Mouse (Mus musculus) small intestine, adult 2 months (tissue): ENCODE results near the gene Pramef25. TPM values are rescaled to one million over a fixed set of nuclear protein-coding genes. Genes with fewer than 3 reads are reported as not detected.
"Not testable (repeated sequence)": the region's sequence is repeated elsewhere in the genome, so short reads cannot be mapped to it uniquely, and the experiment has no call there.

Experiments
- H3K27ac ChIP-seq: fragments of 200-500 bp; 2 replicates; pipeline ENCODE4 v1.5.1; 2012; ENCODE audit warnings: low read depth, low read length, control low read depth, inconsistent platforms; ENCODE audit not compliant: insufficient read depth
- H3K27me3 ChIP-seq: fragments of 200-500 bp; 2 replicates; pipeline ENCODE4 v1.6.1; 2012; ENCODE audit warnings: mild to moderate bottlenecking, moderate library complexity, low read length, inconsistent platforms; ENCODE audit not compliant: control insufficient read depth, insufficient read depth
- H3K36me3 ChIP-seq: fragments of 200-500 bp; 2 replicates; pipeline ENCODE4 v1.6.1; 2012; ENCODE audit warnings: mild to moderate bottlenecking, low read length, control low read depth, inconsistent platforms; ENCODE audit not compliant: control insufficient read depth, insufficient read depth
- H3K4me1 ChIP-seq: fragments of 200-500 bp; 2 replicates; pipeline ENCODE4 v1.6.1; 2012; ENCODE audit warnings: low read length, inconsistent platforms, mixed read lengths; ENCODE audit not compliant: control insufficient read depth, insufficient read depth, insufficient read length
- H3K4me3 ChIP-seq: fragments of 200-500 bp; 2 replicates; pipeline ENCODE4 v1.5.1; 2012; ENCODE audit warnings: low read depth, mild to moderate bottlenecking, control low read depth, inconsistent platforms, low read length, moderate library complexity
- WGBS: fragments of 180-500 bp; shearing (Covaris S2); methylation state at CpG from one replicate; pipeline ENCODE4 v1.1.7; 2018; 5-methylcytosine and 5-hydroxymethylcytosine counted together
- polyA plus RNA-seq: library from polyadenylated mRNA; depleted of rRNA; stranded (reverse); fragments of >200 nt; gene quantifications from 2 replicates; pipeline ENCODE4 v1.2.3, GENCODE M21; 2012; rRNA removed

Pramef25 gene
- not detected in 2 replicates for polyA plus RNA-seq

GRCm38 (mm10) chr4:143950916-143951315 is at the start of gene Pramef25:
Pramef25 (minus strand) TSS chr4:143951016.
- not testable (repeated sequence) for H3K36me3 ChIP-seq, H3K27me3 ChIP-seq, H3K4me3 ChIP-seq, H3K27ac ChIP-seq, H3K4me1 ChIP-seq
- 83% methylated on average over 1 of the region's 1 CpGs for WGBS

GRCm38 (mm10) chr4:143994269-143994668 is 43.5 kb upstream of the Pramef25 start, which contains the start of gene Pramef17:
Pramef17 (minus strand) TSS chr4:143994369.
- not testable (repeated sequence) for H3K4me3 ChIP-seq, H3K4me1 ChIP-seq, H3K27me3 ChIP-seq, H3K36me3 ChIP-seq, H3K27ac ChIP-seq
- WGBS: 53% methylated on average over 3 of the region's 3 CpGs

GRCm38 (mm10) chr4:143988126-143988525 is 37.3 kb upstream of the Pramef25 start:
- H3K27me3 ChIP-seq, H3K27ac ChIP-seq, H3K4me1 ChIP-seq, H3K36me3 ChIP-seq, H3K4me3 ChIP-seq: not testable (repeated sequence)
- WGBS: 94% methylated on average over 17 of the region's 17 CpGs

- not testable (repeated sequence) for H3K36me3 ChIP-seq, H3K4me3 ChIP-seq
- WGBS: 96% methylated on average over 11 of the region's 17 CpGs
These were observed 36.7 kb upstream of the Pramef25 start for GRCm38 (mm10) chr4:143987475-143987941.

GRCm38 (mm10) chr4:143985733-143986132 is 34.9 kb upstream of the Pramef25 start:
- not testable (repeated sequence) for H3K27ac ChIP-seq, H3K27me3 ChIP-seq, H3K4me3 ChIP-seq, H3K36me3 ChIP-seq, H3K4me1 ChIP-seq
- WGBS: 97% methylated on average over 4 of the region's 9 CpGs

More at GRCm38 (mm10) chr4:143987475-143987941, 36.7 kb upstream of the Pramef25 start:
- H3K27me3 ChIP-seq, H3K27ac ChIP-seq, H3K4me1 ChIP-seq: not testable (repeated sequence)

GRCm38 (mm10) chr4:143985165-143985564 is 34.3 kb upstream of the Pramef25 start:
- not testable (repeated sequence) for H3K4me3 ChIP-seq, H3K36me3 ChIP-seq, H3K27me3 ChIP-seq, H3K27ac ChIP-seq, H3K4me1 ChIP-seq
- WGBS: no CpG with 5 or more reads among the region's 7 CpGs

GRCm38 (mm10) chr4:143983446-143983845 is 32.6 kb upstream of the Pramef25 start:
- WGBS: 33% methylated on average over 1 of the region's 1 CpGs
- not testable (repeated sequence) for H3K27me3 ChIP-seq, H3K4me1 ChIP-seq, H3K4me3 ChIP-seq, H3K27ac ChIP-seq, H3K36me3 ChIP-seq

- H3K4me3 ChIP-seq, H3K27ac ChIP-seq, H3K4me1 ChIP-seq, H3K27me3 ChIP-seq, H3K36me3 ChIP-seq: not testable (repeated sequence)
- WGBS: 41% methylated on average over 2 of the region's 2 CpGs
These were observed 16.0 kb upstream of the Pramef25 start, which contains the start of gene Gm13101 for GRCm38 (mm10) chr4:143966850-143967249. Gm13101 (minus strand) TSS chr4:143966950.

- H3K36me3 ChIP-seq, H3K4me3 ChIP-seq, H3K4me1 ChIP-seq, H3K27me3 ChIP-seq, H3K27ac ChIP-seq: not testable (repeated sequence)
- 84% methylated on average over 1 of the region's 1 CpGs for WGBS
These were observed 50.5 kb downstream of the Pramef25 start, which contains the start of gene Pramef6 for GRCm38 (mm10) chr4:143900280-143900679. Pramef6 (minus strand) TSS chr4:143900380.

Other genes with a start within 250 kb of the Pramef25 start
- gene Gm13089, start 248.3 kb downstream of the Pramef25 start, polyA plus RNA-seq: not detected in 2 replicates
- not detected in 2 replicates for gene Gm13078, start 231.6 kb downstream of the Pramef25 start, polyA plus RNA-seq
- gene Gm13023, start 161.7 kb downstream of the Pramef25 start, polyA plus RNA-seq: not detected in 2 replicates
- gene Gm13084, start 134.9 kb downstream of the Pramef25 start, polyA plus RNA-seq: not detected in 2 replicates
- gene Gm13103, start 104.5 kb downstream of the Pramef25 start, polyA plus RNA-seq: not detected in 2 replicates
- not detected in 2 replicates for gene Pramef6, start 50.6 kb downstream of the Pramef25 start, polyA plus RNA-seq
- not detected in 2 replicates for gene Gm13101, start 15.9 kb upstream of the Pramef25 start, polyA plus RNA-seq
- not detected in 2 replicates for gene Pramef17, start 43.4 kb upstream of the Pramef25 start, polyA plus RNA-seq
- not detected in 2 replicates for gene Pramel4, start 108.1 kb upstream of the Pramef25 start, polyA plus RNA-seq
- gene Gm13102, start 155.5 kb upstream of the Pramef25 start, polyA plus RNA-seq: not detected in 2 replicates
- not detected in 2 replicates for gene Oog3, start 211.6 kb upstream of the Pramef25 start, polyA plus RNA-seq
- gene Oog2, start 239.7 kb upstream of the Pramef25 start, polyA plus RNA-seq: not detected in 2 replicates